Mouse (Mus musculus): Measurements from ENCODE around the gene B3gnt4. TPM values are rescaled to one million over a fixed set of nuclear protein-coding genes. Genes with fewer than 3 reads are reported as not detected.
"Not testable (repeated sequence)": the region's sequence is repeated elsewhere in the genome, so short reads cannot be mapped to it uniquely, and the experiment has no call there.

B3gnt4 gene
- under 1 TPM; 0.26 to 0.36 TPM for total RNA-seq (2021)
- long read RNA-seq, experiment 1 = 0 reads
- long read RNA-seq, experiment 2 = 0 reads

- DNase-seq = no peak
These were observed at the start of gene B3gnt4 for GRCm38 (mm10) chr5:123510160-123510559. Gene B3gnt4 (plus strand): TSS chr5:123510460.

DNA sequence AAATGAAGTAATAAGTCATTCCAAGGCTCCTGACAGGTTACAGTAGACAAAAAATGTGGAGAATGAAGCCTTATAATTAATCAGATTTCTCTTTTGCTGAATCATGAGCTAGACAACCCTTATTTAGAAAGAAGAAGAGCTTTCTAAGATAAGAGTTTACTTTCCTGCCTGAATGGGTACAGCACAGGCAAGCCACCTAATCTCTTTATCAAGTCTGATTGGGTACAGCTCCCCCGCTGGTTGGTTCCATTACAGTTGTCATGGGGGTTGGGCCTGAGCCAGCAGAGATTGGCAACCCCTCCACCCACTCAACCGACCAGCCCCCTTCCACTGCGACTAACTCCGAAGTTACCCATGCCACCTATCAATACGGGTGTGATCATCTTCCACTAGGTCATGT lies 48.8 kb upstream of the B3gnt4 start:
- no peak for DNase-seq

DNA sequence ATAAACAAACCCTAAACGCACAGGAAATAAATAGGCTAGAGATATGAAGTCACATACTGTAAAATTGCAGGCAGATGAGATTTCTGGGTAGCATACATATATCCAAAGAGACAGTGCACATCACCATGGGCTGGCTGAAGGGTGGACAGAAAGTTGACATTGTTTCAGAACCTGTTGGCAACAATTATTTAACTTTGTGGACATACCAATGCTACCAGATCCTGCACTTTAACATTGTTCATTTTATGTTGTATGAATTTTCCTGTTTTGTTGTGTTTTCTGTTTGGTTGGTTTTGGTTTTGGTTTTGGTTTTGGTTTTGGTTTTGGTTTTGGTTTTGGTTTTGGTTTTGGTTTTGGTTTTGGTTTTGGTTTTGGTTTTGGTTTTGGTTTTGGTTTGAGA lies 45.6 kb upstream of the B3gnt4 start:
- no peak for DNase-seq

GRCm38 (mm10) chr5:123470784-123471400 lies 39.4 kb upstream of the B3gnt4 start:
- DNase-seq = no peak

- DNase-seq = no peak
These were observed 36.4 kb upstream of the B3gnt4 start for GRCm38 (mm10) chr5:123473817-123474216.

GRCm38 (mm10) chr5:123487659-123488395 lies 22.4 kb upstream of the B3gnt4 start:
- no peak for DNase-seq

- no peak for DNase-seq
These were observed 21.0 kb upstream of the B3gnt4 start, which contains the start of the genes Lrrc43 and Il31 for GRCm38 (mm10) chr5:123489112-123489785. Gene Lrrc43 (plus strand): TSS chr5:123489305. Gene Il31 (minus strand): TSS chr5:123489489.

DNA sequence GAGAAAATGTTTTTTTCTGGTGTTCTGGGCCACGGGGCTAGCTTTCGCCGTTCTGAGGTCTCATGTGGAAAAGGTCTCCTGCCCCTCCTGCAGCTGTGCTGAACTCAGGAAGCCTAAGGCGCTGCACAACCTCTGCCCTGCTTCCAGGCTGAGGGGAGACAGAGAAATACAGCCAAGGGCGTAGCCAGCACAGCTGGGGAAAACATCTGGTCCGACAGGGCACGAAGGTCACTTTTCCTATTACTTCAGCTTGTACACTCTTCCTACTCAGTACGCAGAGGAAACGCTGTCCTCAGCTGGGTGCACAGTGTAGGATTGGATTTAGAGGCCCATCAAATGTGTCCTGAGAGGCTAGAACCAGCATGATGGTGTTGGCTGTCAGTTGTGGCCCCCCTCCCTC lies 20.3 kb upstream of the B3gnt4 start:
- DNase-seq = no peak

DNA sequence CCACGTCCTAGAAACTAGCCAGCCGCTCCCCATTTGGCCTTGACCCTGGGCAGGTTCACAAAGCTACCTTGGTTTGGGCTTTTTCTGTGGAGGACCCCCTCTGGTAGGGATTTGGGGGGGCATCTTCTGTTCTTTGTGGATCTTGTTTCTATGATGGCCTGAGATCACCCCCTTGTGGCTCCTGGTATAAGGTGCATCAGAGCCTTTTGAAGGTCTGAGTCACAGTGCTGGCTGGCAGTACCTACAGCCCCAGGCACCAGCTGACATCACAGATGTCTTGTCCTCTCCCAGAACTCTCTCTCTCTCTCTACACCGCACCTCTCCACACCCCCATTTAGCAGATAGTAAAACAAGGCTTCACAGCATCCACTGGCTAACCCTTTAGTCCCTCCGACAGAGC lies 10.5 kb upstream of the B3gnt4 start:
- peak; percentile 53 to 61 for DNase-seq

DNA sequence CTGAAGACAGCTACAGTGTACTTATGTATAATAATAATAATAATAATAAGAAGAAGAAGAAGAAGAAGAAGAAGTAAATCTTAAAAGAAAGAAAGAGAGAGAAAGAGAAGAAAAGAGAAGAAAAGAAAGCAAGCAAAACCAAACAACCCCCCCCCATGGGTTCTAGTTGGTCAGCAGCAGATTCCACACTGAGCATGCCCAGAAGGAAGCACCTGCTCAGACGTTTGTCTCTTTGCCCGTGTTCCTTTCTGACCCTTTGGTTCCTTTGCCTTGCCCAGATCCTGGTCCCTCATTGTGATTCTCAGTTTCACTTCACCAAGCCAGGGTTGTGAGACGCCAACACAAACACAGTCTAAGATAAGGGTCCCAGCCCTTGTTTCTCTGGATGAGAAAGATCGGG lies 8.3 kb upstream of the B3gnt4 start:
- DNase-seq = no peak

DNA sequence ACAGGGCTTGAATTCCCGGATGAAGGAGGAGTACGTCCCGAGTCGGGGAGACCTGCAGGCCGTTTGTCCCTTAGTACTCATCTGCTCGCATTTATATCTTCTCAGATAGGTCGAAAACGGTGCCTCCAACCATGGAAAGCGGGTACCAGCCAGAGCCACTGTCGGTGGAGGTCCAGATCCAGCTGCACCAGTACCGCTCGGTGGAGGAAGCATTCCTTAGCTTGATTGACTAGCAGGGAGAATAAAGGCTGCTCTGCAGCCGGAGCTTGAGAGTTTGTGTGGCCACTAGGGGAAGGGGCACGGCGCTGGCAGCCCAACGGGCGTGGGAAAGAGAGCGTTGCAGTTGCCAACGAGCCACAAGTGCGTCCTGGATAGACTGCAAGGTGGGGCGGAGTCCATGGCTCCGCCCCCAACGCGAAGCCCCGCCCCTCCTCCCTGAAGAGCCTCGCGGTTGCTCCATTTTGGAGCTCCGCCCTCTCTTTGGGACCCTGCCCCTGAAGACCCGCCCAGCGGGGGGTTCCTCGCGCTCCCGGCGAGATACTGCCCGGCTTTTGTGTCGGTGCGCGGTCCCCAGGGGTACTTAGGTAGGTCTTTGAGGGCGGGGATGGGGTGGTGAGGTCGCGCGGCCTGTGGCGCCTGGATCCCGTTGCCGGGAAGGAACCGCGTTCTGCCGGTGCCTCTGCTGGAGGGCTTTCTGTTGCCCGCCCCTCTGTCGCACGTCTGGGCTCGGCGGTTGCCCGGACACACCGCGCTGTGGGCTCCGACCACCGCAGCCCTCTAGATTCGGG lies 2.1 kb upstream of the B3gnt4 start:
- peak; percentile 86 to 93 for DNase-seq

- DNase-seq = no peak
These were observed 1.3 kb upstream of the B3gnt4 start for GRCm38 (mm10) chr5:123508921-123509320.

DNA sequence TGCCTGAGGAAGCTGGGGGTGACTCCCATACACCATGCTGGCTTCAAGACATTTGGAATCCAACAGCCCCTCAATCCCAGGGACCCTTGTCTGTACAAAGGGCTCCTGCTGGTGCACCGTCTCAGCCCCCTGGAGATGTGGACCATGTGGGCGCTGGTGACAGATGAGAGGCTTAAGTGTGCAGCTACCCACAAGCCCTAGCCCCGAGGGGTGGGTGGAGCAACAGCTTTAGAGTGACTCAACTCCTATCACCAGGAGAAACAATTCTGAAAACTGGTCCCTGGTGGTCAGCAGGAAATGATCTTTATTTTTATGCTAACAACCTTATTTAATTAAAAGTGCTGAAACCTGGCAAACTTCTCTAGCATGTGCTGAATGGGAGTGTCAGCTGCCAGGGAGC lies 1.2 kb downstream of the B3gnt4 start:
- DNase-seq = not testable (repeated sequence)

- DNase-seq = no peak
These were observed 1.8 kb downstream of the B3gnt4 start for GRCm38 (mm10) chr5:123512102-123512501.

DNA sequence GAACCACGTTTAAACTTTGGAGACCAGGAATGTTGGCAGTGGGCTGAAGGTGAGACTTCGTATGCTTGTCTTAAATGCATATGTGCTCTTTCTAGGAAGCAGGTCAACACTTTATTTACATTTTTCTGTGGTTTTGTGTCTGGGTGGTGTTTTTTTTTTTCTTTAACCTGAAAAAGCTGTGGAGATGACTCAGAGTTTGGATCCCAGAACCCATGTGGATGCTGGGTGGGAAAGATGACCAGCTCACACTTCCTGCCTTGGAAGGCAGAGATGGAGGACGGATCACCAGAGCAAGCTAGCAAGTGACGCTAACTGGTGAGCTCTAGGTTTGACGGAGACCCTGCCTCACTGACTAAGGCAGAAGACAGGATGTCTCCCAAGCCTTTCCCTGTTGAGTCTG lies 4.6 kb downstream of the B3gnt4 start:
- no peak for DNase-seq

- no peak for DNase-seq
These were observed 10.4 kb downstream of the B3gnt4 start for GRCm38 (mm10) chr5:123520666-123521065.

GRCm38 (mm10) chr5:123521621-123522020 lies 11.4 kb downstream of the B3gnt4 start:
- no peak for DNase-seq

- DNase-seq = no peak
These were observed 11.9 kb downstream of the B3gnt4 start for GRCm38 (mm10) chr5:123522166-123522565.

DNA sequence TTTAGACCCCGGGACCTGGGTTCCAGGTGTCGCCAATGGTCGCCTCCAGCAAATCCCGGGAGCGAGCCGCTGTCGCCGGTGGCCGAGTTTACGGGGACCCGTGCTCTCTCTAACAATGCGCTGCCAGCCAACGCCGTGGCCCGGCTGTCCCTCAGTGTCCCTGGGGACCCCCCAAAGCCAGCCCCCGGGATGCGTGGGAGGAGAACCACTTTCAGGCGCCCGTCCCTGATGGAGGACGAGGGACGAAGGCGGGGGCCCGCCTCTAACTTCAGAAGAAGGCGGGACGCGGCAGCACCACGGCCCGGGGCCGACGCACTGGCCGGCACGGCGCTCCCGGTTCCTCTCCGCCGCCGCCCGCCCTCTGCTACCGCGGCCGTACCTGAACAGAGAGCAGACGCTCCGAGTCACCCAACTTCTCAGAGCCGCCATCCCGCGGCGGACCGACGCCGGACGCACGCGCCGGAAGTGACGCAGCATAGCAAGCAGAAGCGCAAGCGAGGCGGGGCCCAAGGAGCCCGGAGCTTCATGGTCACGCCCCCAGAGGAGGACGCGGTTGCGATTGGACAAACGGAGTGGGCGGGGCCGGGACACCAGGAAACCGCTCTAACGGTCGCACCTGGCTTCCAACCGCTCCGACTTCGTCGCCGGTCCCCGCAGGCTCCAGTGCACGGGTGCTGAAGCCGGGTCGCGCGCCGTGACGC lies 13.6 kb downstream of the B3gnt4 start, which contains the start of gene Diablo:
Diablo (minus strand) TSS at position 485 of the 701 bp plus-strand sequence.
- DNase-seq = peak; percentile 99

DNA sequence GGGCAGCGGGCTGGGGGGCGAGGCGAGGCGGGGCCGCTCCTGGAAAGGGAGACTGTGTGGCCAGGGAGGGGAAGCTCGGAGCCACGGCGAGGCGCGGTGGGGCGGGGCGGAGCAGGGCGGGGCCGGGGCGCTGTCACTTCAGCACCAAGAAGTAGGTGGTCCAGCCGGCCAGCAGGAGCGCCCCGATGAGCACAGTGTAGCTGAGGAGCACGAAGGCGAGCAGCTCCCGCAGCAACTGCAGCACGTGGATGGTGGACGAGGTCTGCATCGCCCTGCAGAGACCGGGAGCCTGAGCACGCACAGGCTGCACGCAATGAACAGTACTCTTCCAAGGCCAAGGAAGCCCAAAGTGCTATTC lies 14.1 kb downstream of the B3gnt4 start:
- no peak for DNase-seq

GRCm38 (mm10) chr5:123525281-123525680 lies 15.0 kb downstream of the B3gnt4 start, which contains the start of gene Gm49027:
Gene Gm49027 (minus strand): TSS chr5:123525488.
- no peak for DNase-seq

Data from adrenal gland, postnatal 36 days (tissue).